Mouse (Mus musculus) erythroblast, embryonic 14.5 days (primary cell): ENCODE measurements around the gene Lhfpl2.

Source experiments
- GATA1 ChIP-seq: IDR thresholded peaks from 2 replicates; pipeline ENCODE4 v1.6.1; 2012; ENCODE audit warnings: low read length, inconsistent platforms, mixed read lengths
- TAL1 ChIP-seq: IDR thresholded peaks from 3 replicates; pipeline ENCODE4 v1.6.1; 2012; ENCODE audit warnings: low read length, inconsistent platforms, mixed read lengths

DNA sequence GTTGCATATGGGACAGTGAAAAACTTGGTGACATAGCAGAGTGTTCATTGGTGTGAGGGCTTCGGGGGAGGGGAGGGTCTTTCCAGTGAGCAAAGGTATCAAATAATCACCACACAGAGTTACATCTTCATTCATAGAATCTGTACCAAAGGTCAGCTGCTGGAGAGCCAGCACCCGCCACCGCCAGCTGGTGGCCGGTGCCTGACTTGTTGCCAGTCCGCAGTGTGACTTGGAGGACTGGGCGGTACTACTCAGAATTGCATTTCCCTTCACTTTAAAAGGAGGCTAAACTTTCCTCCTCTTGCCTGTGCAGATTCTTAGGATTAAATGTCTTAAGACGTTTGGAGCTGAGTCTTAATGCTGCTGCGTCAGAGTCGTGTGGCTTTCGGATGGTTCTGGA lies 59.9 kb downstream of the Lhfpl2 start:
- TF ChIP-seq GATA1 (no peak), TAL1 (no peak)
